Mouse (Mus musculus): ENCODE data around the gene Slc23a2. TPM values are rescaled to one million over a fixed set of nuclear protein-coding genes. Genes with fewer than 3 reads are reported as not detected.

Gene Slc23a2
- polyA plus RNA-seq (2012; rRNA removed; ENCODE audit: low replicate concordance) = 20.1 and 31.6 TPM in 2 replicates

GRCm38 (mm10) chr2:132144971-132145691 is at the start of gene Slc23a2:
TSS of gene Slc23a2 (minus strand) at chr2:132145108.

DNA sequence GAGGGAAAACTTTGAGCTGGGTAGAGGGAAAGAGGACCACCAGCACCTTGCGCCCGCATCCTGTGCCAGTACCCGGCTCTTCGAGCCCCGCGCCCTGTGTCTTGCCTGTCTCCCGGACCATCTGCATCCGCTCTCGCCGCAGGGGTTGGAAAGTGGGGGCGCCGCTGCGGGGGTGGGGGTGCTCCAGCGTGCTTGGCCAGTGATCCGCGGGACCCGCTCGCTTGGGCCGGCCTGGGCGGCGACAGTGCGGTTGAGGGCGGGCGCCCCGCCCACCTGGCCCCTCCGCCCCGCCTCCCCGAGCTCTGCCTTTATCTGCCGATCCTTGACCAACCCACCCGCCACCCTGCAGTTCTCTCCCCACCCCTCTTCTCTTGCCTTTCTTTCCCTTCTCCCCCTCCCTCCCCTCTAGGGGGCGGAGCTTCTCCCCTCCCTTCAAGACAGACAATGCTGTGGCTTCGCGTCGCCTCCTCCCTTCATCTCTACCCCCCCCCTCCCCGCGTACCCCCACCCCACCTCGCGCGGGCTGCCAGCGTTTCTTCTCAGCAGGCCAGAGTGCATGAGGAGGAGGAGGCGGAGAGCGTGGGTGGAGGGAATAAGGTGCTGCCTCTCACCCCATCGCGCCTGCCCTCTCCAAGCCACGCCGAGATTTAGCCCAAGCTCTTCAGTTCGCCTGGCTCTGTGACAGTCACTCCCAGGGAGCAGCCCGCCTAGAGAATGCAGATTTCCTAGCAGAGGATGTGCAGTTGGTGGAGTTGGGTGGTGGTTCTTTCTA is 115.1 kb downstream of the Slc23a2 start, which contains the start of gene Rassf2:
TSS of gene Rassf2 (minus strand) at position 613 of the 772 bp plus-strand sequence.

Other genes with a start within 250 kb of the Slc23a2 start
- gene Prnp, start 235.2 kb downstream of the Slc23a2 start, polyA plus RNA-seq (2012; rRNA removed; ENCODE audit: low replicate concordance) = 165 and 435 TPM in 2 replicates
- not detected in 2 replicates for gene Prn, start 235.2 kb downstream of the Slc23a2 start, polyA plus RNA-seq (2012; rRNA removed; ENCODE audit: low replicate concordance)
- 12.8 and 14.2 TPM in 2 replicates for gene Prnd, start 194.2 kb downstream of the Slc23a2 start, polyA plus RNA-seq (2012; rRNA removed; ENCODE audit: low replicate concordance)
- gene Rassf2, start 114.8 kb downstream of the Slc23a2 start, polyA plus RNA-seq (2012; rRNA removed; ENCODE audit: low replicate concordance) = 24.7 and 80.4 TPM in 2 replicates
- gene Tmem230, start 102.7 kb upstream of the Slc23a2 start, polyA plus RNA-seq (2012; rRNA removed; ENCODE audit: low replicate concordance) = 65.8 and 82.0 TPM in 2 replicates
- 41.9 and 87.8 TPM in 2 replicates for gene Pcna, start 108.2 kb upstream of the Slc23a2 start, polyA plus RNA-seq (2012; rRNA removed; ENCODE audit: low replicate concordance)
- 45.7 and 50.4 TPM in 2 replicates for gene Cds2, start 118.0 kb upstream of the Slc23a2 start, polyA plus RNA-seq (2012; rRNA removed; ENCODE audit: low replicate concordance)
- gene Prokr2, start 240.3 kb upstream of the Slc23a2 start, polyA plus RNA-seq (2012; rRNA removed; ENCODE audit: low replicate concordance) = 0.06 TPM in 1 of 2 replicates, not detected in the other

Measured in subcutaneous adipose tissue, adult 2 months (tissue).